Mouse (Mus musculus) cerebellum, adult 9-10 months (tissue): ENCODE results near the gene Sart3.

Experiments
- DNase-seq: peaks from one replicate; pipeline ENCODE4 v3.0.0; 2022

Gene Sart3

GRCm38 (mm10) chr5:113765641-113766526 is 6.4 kb downstream of the Sart3 start:
- DNase-seq, result no peak

DNA sequence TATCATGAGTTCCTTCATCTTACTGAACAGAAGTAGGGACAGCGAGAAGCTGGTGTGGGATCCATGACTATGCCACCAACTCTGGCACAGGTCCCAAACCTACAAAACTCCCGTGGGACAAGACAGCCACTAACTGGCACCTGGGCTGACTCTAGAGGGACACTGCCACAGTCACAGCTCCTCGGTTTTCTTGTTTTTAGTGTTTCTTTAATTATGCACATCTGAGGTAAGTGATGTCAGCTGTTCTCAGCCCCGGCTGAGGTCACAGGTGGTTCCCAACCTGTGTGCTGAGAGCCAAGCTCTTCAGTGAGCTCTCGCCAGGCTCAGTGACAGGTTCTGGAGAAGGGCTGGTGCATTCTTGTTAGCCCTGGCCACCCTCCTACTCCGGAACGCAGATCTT is 7.9 kb downstream of the Sart3 start:
- no peak for DNase-seq

DNA sequence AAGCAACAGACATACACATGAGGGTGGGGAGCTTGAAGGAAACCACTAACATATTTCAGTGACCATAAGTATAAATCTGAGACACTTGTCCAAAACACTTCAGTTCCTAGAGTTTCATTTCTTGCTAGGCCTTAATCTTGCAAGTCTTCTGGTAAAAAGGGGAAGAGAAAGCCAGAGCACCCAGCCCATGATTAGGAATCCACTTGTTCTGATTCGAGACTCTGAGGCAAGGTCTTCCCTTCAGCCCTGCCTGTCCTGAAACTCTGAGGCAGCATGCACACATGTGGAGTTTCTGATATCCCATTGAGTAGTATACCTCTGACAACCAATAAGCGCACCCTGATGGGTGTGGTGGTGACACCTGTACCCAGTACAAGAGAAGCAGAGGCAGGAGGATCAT is 10.7 kb downstream of the Sart3 start:
- DNase-seq, result no peak

DNA sequence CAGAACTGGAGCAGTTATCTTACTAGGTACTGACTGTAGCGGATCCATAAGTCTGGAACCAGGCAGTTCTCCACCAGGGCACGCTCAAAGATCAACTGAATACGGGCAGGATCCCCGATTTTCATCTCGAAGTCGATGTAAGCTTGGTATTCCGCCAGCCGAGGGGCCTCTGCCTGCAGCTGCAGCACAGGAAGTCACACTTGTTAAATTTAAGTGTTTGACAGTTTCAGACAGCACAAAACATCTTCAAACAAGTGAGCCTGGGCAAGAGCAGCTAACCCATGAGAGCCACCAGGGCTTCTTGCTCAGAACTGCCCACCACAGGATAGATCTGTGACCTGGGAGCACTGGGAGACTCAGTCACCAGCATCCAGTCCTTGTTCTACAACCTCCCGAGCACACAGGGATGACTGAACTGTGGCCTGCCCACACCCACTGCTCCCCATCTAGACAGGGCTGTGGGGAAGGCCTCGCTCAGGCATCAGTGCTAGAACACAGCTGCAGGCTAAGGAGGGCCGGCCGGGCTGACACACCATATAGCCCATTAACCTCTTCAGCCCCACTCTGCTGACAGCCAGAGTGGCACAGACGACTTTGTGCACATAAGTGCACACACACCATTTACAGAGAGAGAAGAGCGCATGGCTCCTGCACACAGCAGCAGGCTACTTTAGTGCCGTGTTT is 16.8 kb downstream of the Sart3 start:
- DNase-seq, result no peak

DNA sequence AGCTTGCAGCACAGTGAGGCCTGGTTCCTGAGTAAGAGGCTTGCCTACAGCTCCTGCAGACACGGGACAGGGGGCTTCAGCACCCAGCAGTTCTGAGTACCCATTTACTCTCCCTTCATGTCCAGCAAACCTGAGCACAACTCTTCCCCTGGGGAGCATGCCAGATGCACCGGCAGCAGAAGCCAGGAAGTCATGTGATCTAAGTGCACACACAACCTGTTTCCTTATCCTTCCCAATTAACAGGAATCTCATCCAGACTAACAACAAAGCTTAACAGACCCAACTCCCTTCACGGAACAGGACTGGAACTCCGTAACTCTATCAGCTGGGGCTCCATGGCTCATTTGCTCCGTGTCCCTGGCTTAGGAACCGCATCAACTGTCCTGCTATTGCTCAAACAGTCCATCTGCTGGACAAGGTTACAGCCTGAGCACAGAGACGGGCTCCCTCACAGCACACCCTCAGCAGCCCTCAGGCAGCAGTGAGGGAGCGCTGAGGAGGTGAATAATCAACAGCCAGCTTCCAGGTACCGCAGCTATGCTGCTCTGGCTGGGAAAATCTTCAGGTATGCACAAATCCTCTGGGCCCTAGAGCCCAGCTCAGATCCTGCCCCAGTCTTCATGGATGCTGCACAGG is 20.7 kb downstream of the Sart3 start:
- peak; percentile 57 for DNase-seq

DNA sequence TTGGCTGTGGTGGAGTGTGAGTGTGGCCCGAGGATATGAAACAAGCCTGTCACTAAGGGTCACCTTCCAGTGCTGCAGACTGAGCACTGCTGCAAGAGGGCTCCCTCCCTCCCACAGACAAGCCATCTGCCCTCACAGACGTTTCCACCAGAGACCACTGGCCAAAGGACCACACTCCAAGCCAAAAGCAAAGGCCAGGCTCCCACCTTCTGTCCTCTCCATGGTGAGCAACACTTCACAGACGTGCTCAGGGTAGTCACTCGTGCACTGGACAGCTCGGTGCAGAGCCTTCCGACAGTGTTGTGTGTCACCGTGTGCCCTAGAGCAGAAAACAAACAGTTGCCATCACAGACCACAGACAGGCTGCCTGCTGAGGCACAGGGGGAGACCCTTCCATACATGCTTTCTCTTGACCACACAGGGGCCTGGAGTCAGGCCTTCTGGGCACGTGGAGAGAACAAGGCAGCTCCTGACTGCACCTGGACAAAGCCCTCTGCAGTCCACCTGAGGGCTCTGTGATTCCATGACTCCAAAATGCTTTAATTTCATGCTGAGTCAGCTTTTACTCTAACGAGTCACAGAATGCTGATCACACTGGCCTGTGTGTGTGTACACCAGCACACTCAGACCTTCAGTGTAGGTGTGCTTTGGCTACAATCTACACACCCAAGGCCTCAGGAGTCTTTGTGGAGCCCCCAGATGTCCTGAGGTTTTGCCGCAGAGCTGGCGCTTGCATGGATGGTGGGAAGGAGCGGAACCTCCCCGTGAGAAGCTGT is 23.6 kb downstream of the Sart3 start:
- no peak for DNase-seq

- DNase-seq, result no peak
Observed at GRCm38 (mm10) chr5:113747629-113748028, 24.7 kb downstream of the Sart3 start.

GRCm38 (mm10) chr5:113737607-113738237 is 34.6 kb downstream of the Sart3 start:
- peak; percentile 48 for DNase-seq

- peak; percentile 66 for DNase-seq
Observed at GRCm38 (mm10) chr5:113736522-113737164, 35.7 kb downstream of the Sart3 start.

DNA sequence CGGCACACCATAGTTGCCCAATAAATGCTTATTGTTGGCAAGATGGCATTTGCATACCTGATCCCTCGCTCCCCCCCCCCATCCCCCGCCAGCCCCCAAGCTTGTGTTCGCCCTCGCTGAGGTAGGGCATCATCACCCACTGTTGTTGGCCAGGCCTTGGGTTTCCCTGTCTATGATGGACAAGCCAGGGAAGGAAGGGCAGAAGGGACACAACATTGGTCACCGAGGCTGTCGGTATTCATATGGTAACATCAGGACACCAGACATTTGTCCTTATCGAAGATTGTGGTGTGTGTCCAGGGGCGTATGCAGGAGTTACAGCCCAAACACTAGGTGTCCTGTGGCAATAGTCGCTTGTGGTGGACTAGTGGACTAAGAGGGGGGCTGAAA is 36.2 kb downstream of the Sart3 start:
- peak; percentile 62 for DNase-seq

DNA sequence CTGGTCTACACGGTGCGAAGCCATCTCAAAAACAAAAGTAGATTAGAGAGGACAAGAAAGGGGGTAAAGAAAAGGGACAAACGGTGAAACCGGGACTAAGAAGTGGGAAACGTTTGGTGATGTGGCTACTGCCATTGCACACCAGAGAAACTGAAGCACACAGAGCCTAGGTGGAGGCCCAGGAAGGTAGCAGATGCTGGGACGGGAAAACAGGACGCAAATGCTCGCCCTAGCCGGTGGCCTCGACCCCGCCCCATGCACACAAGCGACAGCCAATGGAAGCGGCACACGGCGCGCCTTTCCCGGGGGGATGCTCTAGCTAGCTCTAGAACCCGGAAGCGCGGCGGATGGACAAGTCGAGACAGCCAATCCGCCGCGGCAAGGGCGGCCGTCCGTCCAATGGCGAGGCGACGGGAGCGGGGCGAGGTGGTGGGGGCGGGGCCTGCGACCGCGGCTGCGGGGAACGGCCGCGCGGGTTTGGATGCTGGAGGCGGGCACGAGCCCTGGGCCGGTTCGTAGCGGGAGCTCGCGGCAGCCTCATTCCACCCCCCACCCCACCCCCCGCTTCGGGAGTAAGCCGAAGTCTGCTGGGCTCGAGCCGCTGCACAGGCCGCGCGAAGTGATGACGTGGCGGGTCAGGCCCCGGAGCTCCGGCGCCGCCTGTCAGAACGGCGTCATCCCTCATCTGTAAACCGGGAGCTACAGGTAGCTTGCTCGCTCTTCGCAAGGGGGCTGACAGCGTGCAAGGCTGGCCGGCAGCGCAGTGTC is 36.8 kb downstream of the Sart3 start, which contains the start of gene Ficd:
Gene Ficd, plus strand, starts transcription at position 459 of the 768 bp plus-strand sequence.
- DNase-seq, result peak; percentile 90

DNA sequence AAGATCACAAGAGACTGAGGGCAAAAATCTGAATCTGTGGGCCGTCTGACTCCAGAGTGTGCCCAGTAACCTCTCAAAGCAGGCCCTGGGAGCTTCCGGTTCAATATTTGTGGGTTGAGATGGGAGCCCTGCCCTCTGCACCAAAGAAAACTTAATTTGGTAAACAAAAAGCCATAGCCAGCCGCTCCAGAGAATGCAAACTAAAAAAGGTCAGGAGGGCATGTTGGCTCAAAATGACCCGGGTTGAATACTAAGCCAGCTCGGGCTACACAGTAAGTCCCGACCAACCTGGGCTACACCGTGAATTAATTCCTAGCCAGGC is 37.3 kb downstream of the Sart3 start:
- no peak for DNase-seq

DNA sequence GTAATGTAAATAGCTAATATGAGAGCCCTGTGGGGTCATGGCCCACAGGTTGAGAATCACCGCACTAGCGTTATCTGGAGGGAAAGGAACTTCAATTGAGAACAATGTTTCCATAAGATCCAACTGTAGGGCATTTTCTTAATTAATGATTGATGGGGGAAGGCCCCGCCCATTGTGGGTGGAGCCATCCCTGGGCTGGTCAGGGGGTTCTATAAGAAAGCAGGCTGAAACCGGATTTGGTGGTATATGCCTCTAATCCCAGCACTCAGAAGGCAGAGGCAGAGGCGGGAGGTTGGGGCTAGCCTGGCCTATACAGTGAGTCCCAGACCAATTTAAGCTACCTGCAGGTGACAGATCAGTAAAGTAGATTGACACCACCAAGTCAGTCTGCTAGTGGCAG is 37.9 kb downstream of the Sart3 start:
- DNase-seq, result peak; percentile 59

GRCm38 (mm10) chr5:113732182-113732581 is 40.1 kb downstream of the Sart3 start:
- DNase-seq, result peak; percentile 81

DNA sequence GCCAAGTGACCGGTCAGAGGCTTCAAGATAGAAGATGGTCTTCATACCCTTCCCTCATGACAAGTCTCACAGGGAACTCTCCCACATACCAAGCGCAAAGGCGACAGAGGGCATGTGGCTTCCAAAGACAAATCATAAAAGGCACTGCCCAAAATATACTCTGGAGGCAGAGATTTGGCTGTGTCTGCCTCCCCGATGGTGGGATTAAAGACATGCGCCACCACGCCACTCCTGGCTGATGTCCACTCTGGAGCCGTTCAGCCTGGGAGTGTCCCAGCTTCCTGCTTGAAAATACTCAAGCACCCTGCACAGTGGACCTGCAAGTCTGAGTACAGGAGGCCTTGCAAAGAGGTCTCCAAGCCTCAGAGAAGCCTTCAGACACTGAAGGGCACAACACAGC is 41.1 kb downstream of the Sart3 start:
- DNase-seq, result peak; percentile 59

DNA sequence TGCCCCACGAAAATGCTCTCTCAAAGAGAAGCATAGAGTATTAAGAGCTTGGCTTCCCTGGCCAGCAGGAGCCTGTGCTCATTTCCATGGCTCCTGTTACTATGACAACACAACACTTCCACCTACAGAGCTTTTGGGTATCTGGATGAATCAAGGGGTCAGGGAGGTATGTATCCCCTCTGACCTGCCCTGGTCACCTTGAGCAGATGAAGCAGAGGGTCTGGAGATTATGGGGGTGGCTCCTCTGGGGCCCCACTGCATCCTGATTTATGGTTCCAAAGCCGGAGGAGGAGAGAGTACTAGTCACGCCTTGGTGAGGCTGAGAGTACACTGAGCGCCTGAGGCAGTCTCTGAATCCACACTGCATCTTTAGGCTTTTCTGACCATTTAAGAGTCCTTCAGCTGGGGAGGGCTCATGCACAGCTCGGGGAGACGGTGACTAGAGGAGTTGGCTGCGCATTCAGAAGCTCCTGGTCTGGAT is 41.6 kb downstream of the Sart3 start:
- DNase-seq, result peak; percentile 59

DNA sequence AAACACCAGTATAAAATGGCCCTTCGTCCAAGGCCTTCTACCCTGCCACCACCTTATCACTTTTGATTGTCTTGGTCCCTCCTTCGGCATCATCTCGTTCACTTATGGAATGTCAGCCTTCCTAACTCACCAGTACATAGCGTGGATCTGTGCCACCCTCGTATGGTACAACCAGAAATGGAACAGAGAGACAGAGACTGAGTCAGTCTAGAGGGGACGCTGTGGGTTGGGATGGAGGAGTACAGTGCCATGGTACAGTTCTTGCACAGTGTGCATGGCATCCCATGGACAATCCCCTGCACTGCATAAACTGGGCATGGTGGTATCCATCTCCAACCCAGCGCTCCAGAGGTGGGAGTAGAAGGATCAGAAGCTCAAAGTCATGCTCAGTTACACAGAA is 43.6 kb downstream of the Sart3 start:
- peak; percentile 66 for DNase-seq

DNA sequence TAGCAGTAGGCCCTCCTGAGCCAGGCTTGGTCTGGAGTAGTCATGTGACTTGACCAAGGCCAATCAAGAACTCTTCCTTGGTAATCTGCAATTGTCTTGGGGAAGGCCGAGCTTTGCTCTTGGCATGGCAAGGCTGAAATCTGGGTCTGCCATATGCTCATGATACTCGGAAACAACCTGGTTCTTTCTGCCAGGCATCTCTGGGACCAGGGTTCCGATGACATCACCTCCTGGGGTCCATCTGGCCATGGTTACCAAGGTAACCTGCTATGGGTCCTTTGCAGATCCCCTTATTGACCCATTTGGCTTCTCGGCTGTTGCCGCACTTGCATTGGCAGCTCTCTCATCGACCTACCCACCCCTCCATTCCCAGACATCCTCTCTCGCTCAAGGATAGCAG is 44.3 kb downstream of the Sart3 start:
- DNase-seq, result peak; percentile 99

- peak; percentile 84 for DNase-seq
Observed at GRCm38 (mm10) chr5:113727238-113727637, 45.1 kb downstream of the Sart3 start.

DNA sequence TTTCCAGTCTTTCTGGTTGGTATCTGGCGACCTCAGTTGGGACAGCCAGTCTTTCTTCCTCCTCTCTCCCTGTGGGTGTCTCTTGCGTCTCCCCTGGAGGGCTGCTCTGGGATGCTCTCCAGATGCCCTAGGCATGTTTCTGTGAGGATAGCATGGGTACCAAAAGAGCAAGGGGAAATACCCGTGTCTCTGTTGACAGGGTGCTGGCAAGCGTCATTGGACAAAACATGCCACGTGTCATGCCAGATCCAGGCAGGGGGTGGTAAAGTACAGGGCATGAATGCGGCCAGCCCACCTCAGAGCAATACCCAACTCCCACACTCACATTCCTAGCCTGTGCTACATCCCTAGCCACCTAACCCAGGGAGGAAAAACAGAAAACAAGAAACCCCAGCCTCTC is 45.7 kb downstream of the Sart3 start:
- DNase-seq, result peak; percentile 78

DNA sequence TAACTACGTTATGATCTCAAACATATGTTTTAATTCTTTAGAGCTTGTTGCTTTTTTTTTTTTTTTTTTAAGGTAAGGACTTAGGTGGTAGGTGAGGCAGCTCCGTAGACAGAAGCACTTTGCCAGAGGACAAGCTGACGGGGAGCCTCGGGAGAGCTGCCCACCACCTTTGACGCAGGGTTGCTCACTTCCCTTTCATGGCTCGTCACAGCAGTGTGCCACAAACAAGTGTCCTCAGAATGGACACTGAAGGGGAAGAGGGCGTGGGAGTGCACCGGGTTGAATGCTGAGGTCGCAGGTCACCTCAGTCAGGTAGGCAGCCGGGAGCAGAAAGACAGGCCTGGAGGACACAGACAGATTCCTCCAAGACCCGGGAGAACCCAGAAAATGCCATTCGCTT is 46.9 kb downstream of the Sart3 start:
- peak; percentile 48 for DNase-seq
